Mouse (Mus musculus): ENCODE measurements around the gene Fam57b.

DNA sequence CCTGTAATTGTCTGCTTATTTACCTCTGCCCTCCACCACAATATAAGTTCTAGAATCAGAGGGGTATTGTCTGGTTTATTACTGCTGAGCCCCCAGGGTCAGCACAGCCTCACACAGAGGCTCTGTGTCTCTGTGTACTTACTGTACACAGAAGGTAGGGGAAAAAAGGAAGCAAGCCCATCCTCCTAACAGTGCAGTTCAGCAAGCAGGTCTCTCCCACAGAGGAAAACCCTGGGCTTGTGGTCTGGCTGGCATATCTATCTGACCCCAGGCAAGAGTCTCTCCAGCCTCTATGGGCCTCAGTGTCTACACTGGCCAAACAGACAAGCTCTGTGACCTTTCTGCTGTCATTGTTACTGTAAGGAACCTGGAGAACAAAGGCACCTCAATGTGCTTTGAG, 6.3 kb downstream of the Fam57b start:
- TF ChIP-seq RCOR1 (conservative IDR thresholded peaks at IDR 0.05; ENCODE audit: low read depth, low read length) (no peak), ZC3H11A (IDR thresholded peaks at IDR 0.05; ENCODE audit: low read depth, low read length) (no peak), CTCF (conservative IDR thresholded peaks at IDR 0.05 in 1 of 2, IDR thresholded peaks at IDR 0.05 in 1 of 2; ENCODE audit: low read depth in 2 of 2, low read length in 2 of 2) (no peak), SIN3A (IDR thresholded peaks at IDR 0.05; ENCODE audit: low read length) (no peak), MAZ (IDR thresholded peaks at IDR 0.05; ENCODE audit: low read depth, low read length) (no peak), USF1 (IDR thresholded peaks at IDR 0.05; ENCODE audit: low read depth, low read length) (no peak), EP300 (IDR thresholded peaks at IDR 0.05; ENCODE audit: low read length) (no peak), TBP (conservative IDR thresholded peaks at IDR 0.05; ENCODE audit: low read depth, low read length) (no peak), TCF12 (IDR thresholded peaks at IDR 0.05; ENCODE audit: low read depth, low read length) (no peak), POLR2AphosphoS2 (IDR thresholded peaks at IDR 0.05; ENCODE audit: low read depth, low read length) (no peak), ZNF384 (IDR thresholded peaks at IDR 0.05; ENCODE audit: low read depth, low read length) (no peak), POLR2A (IDR thresholded peaks at IDR 0.05; ENCODE audit: low read depth, low read length) (no peak)
